Mouse (Mus musculus): ENCODE data around the gene Plcb3. TPM values are rescaled to one million over a fixed set of nuclear protein-coding genes. Genes with fewer than 3 reads are reported as not detected.

Plcb3 gene
- polyA plus RNA-seq, 1 experiment from 2014 or later, result 40.0 TPM

DNA sequence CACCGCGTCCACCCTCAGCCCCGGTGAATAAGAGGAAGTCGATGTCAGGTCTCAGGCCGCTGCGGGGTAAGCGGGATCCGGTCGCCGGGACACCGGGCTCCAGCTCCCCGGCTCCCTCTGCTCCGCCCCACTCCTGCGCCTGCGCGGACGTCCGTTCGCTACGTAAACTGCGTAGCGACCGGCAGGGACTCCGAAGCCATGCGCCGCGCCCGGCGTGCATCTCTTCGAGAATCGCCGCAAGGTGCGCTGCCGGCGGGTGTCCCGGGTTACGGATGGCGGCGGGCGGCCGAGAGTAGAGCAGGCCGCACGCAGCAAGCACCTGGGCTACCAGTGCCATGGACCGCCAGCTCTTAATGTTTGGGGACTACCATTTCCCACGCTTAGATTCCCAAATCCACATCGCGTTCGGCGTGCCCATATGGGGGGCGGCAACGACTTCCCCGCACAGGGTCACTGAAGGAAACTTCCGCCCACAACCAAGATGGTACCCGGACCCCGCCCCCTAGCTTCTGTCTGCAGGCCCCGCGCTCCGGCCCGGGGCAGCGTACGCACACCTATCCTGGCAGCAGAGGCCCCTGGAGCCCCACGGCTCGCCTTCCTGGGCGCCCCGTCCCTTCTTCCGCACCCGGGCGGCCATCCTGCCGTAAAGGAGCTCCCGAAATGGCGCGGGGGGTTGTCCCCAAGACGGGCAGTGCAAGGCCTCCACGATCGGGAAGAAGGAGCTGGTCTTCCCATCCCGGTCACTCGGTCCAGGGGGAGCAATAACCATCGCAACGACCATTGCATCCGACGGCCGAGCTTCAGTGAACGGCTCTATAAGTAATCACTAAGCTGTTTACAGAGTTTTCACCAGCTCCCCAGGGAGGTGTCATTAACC, 34.7 kb downstream of the Plcb3 start, which contains the start of gene Bad:
Gene Bad (plus strand): TSS at position 490 of the 877 bp plus-strand sequence.
- Histone ChIP-seq H3K27ac (peak within 1 kb of the TSS; percentile 90), H3K4me2 (replicated peaks) (peak within 1 kb of the TSS; percentile 98), H3K4me3 (peak within 1 kb of the TSS; percentile 70), H3K9ac (peak within 1 kb of the TSS; percentile 89), H3K36me3 (peaks cover 11% of the 10 kb centered on the region; the same call in 1 of the 2 replicates), H3K27me3 (peaks cover 7% of the 10 kb centered on the region; the same call in 1 of the 2 replicates), H3K4me1 (peaks cover 24% of the 10 kb centered on the region), H3K9me3 (no peaks in the 10 kb centered on the region)
- ATAC-seq (ENCODE audit: low FRiP score, low read depth), result peak; percentile 77
- under 1% methylated on average over 83 of the region's 83 CpGs for WGBS

DNA sequence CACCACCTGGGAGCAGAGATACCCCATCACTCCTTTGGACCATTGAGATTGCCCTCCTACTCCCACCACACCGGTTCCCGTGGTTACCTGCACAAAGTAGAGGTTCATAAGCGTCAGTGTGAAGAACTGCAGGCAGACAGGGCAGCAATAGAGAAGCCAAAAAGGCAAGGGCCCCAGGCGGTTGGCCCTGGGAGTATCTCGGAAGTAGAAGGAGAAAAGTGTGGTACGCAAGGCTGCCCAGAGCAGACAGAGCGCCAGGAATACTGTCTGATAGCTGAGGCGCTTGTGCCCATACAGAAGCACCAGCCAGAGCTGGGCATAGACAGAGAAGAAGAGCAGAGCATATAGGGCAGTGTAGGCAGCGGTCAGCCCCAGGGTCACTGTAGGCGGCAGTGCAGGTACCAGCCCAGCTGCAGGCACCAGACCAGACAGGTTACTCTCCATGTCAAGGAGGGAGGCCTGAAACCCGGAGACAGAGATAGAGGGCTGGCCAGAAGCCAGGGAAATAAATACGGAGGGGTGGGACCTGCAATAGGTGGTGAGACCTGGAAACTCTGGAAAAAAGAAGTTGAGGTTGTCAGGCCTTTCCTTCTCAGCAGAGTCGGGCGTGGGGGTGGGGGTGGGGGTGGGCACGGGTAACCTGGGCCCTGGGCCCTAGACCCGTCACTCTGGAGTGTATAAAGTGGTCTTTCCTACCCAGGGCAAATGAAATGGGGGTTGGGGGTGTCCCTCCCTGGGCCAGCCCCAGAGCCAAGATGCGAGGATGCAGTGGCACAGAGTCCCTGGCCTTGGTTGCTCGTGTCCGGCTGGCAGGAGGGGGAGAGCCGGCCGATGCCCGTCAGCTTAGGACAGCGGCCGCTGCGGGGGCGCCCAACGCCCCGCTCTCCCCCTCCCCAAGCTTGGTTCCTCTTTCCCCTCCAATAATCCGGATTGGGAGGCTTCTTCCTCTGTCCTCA, 35.6 kb downstream of the Plcb3 start:
- Histone ChIP-seq H3K4me3 (peak overlapping the region; percentile 70), H3K27ac (no peak overlapping the region), H3K4me1 (peaks cover 24% of the 10 kb centered on the region), H3K36me3 (peaks cover 5% of the 10 kb centered on the region; the same call in 1 of the 2 replicates), H3K9ac (peak overlapping the region; percentile 89), H3K27me3 (peaks cover 16% of the 10 kb centered on the region), H3K4me2 (replicated peaks) (peak overlapping the region; percentile 98), H3K9me3 (no peaks in the 10 kb centered on the region)
- 22% methylated on average over 28 of the region's 29 CpGs for WGBS
- ATAC-seq (ENCODE audit: low FRiP score, low read depth), result peak; percentile 2; the same call in 1 of the 2 replicates

DNA sequence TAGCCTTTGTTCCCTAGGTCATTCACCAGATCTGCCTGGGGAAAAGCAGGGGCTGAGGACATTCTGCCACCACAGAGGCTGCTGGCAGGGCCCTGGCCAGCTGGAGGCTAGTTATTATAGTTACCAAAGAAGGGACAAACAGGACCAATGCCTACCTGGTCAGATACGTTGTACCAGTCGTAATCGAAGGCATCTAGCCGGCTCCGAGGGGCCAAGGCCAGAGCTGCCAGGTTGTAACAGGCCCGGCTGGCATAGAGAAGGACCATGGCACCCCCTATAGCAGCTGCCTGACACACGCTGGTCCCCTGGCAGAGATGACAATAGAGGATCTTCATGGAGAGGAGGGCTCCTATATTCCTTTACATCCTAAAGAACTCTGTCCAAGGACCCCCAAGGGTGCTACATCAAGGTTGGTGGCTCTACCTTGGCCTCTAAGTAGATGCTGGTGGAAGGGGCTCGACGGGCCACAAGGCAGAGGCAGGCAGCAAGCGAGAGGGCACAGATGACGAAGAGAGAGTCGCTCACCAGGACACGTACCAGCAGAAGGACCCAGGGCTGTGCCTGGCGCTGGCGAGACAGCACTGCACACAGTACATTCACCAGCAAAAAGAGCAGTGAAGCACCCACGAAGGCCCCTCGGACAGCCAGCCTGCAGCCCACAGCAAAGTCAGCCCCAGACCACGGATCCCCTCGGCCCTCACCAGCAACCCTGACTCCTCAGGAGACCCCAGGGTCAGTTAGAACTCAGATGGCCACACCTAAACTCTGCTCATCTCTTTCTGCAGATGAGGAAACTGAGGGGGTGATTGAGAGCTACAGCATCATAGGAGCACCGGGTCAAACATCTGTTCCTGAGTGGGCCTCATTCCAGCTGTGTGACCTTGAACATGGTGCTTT, 36.9 kb downstream of the Plcb3 start:
- Histone ChIP-seq H3K4me3 (no peak overlapping the region), H3K9ac (no peak overlapping the region), H3K27me3 (peaks cover 29% of the 10 kb centered on the region), H3K36me3 (no peaks in the 10 kb centered on the region), H3K27ac (no peak overlapping the region), H3K4me2 (replicated peaks) (peak overlapping the region; percentile 98; the same call in 1 of the 2 replicates), H3K4me1 (peaks cover 24% of the 10 kb centered on the region), H3K9me3 (no peaks in the 10 kb centered on the region)
- 89% methylated on average over 20 of the region's 20 CpGs for WGBS
- ATAC-seq (ENCODE audit: low FRiP score, low read depth), result no peak

DNA sequence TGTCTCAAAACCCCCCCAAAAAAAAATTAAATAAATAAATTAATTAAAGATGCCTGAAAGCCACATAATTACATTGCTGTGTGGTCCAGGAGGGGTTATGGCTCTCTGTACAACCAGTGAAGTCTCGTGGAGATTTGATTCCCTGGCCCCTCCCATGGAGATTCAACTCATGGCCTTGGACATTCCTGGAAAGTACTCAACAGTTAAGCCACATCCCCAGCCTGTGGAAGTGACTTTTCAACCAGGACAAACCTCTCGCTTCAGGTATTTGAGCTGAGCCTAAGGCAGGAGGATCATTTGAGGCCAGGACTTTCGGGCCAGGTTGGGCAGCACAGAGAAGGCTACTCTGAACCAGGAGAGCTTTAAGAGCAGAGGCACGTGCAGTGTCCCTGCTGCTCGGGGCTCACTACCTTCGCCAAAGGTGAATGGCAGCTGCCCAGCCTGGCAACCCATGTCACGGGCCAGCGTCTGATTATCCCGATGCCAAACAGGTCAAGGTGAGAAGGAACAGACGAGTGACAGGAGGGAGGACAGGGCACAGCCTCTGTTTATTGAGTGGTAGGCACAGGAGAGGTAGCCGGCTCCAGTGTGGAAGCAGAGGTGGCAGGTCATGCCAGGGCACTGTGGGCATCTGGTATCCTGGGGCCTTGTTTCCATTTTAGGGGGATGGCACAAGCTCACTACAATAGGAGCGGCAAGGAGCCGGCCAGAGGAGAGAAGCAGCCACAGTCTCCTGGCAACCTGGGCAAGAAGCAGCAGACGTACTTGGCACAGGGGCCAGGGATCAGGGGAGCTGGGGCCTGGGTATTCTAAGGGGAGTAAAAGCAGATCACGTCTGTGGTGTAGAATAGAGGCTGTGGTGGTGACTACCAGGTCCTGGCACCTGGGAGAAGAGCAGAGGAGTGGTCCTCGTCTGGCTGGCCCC, 38.5 kb downstream of the Plcb3 start:
- Histone ChIP-seq H3K27ac (no peak overlapping the region), H3K4me3 (no peak overlapping the region), H3K4me1 (peaks cover 28% of the 10 kb centered on the region), H3K36me3 (no peaks in the 10 kb centered on the region), H3K9me3 (no peaks in the 10 kb centered on the region), H3K27me3 (peaks cover 44% of the 10 kb centered on the region), H3K9ac (no peak overlapping the region), H3K4me2 (replicated peaks) (no peak overlapping the region)
- ATAC-seq (ENCODE audit: low FRiP score, low read depth), result no peak
- WGBS, result 78% methylated on average over 16 of the region's 16 CpGs

DNA sequence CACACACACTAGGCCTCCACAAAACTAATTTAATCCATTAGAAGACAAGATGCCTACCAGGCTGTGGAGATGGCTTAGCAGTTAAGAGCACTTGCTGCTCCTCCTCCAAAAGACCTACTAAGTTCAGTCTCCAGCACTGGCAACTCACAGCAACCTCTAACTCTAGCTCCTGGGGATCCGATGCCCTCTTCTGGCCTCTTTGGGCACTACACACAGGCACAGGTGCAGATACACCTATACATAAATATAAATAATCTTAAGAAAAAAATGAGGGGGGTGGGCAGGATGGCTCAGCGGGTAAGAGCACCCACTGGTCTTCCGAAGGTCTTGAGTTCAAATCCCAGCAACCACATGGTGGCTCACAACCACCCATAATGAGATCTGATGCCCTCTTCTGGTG, 40.0 kb downstream of the Plcb3 start:
- H3K27ac ChIP-seq, result no peak overlapping the region
- peaks cover 25% of the 10 kb centered on the region for H3K4me1 ChIP-seq
- H3K4me2 ChIP-seq (replicated peaks), result no peak overlapping the region
- H3K9me3 ChIP-seq, result no peaks in the 10 kb centered on the region
- no peak overlapping the region for H3K4me3 ChIP-seq
- ATAC-seq (ENCODE audit: low FRiP score, low read depth), result no peak
- H3K36me3 ChIP-seq, result no peaks in the 10 kb centered on the region
- no peak overlapping the region for H3K9ac ChIP-seq
- H3K27me3 ChIP-seq, result peaks cover 59% of the 10 kb centered on the region
- 15% methylated on average over 3 of the region's 3 CpGs for WGBS

DNA sequence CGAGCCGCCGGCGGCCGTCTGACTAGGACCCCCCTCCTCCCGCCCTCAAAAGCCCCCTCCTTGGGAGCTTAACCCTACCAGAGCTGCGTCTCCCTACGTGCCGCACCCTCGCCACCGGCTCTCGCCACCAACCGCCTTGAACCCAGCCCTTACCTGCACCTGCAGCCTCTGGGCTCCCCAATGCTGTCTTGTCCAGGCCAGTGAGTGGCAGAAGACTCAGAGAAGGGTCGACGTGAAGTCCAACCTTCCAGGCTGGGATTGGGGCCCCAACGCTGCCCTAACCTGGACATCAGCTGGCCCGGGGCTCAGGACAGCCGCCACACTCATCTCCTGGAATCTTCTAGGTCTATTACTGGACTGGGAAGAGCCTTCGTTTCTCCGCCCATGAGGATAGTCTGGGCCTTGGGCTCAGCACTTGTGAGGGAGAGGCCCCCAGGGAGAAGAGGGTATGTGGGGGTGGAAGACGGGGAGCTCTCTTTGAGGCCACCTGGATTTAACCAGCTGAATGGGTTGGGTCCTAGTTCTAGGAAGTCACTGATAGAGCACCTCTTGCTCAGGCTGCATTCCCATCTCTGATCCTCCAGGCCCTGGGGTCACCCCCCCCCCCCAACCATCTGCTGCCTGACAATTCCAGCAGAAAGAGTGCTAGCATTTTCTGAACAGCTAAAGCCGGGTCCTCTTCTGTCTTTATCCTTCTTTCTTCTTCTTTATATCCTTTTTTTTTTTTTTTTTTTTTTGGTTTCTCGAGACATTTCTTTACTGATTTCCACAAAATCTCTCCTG, 41.9 kb downstream of the Plcb3 start, which contains the start of gene Kcnk4:
Gene Kcnk4 (minus strand): TSS at position 321 of the 783 bp plus-strand sequence.
- no peaks in the 10 kb centered on the region for H3K36me3 ChIP-seq
- peaks cover 77% of the 10 kb centered on the region for H3K27me3 ChIP-seq
- H3K4me1 ChIP-seq, result peaks cover 11% of the 10 kb centered on the region
- no peak within 1 kb of the TSS for H3K27ac ChIP-seq
- H3K4me3 ChIP-seq, result peak within 1 kb of the TSS; percentile 44
- no peak for ATAC-seq (ENCODE audit: low FRiP score, low read depth)
- peak within 1 kb of the TSS; percentile 58 for H3K9ac ChIP-seq
- H3K9me3 ChIP-seq, result no peaks in the 10 kb centered on the region
- WGBS, result 12% methylated on average over 23 of the region's 23 CpGs
- peak within 1 kb of the TSS; percentile 73 for H3K4me2 ChIP-seq (replicated peaks)

DNA sequence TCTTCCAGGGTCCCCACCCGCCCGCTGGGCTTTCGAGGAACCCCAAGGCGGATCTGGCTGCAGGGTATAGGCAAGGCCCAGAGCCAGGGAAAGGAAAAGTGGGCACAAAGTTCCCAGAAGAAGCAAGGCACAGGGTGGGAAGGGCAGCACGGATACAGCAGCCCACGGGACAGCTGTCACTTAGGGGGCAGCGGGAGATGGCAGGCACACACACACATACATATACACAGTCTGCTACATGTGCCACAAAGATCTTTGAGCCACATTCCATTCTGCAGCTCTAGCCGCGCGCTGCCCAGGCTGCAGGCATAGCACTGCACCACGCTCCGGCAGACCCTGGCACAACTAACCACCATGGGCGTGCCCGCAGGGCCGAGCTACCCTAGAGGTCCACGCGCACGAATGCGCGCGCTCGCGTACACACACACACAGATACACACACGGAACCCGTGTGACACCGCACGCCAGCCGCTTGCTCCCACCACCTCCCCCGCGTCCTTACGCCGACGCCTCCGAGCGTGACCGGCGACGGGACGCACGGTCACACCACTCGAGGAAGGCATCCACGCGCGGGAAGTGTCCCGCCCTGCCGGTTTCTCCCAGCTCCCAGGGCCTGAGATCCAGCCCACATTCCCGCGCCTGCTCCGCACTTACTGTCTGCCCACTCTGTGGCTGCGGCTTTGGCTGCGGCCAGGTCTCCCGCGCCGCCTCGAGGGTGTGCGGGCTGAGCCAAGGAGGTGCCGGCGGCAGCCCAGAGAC, 42.7 kb downstream of the Plcb3 start:
- H3K27ac ChIP-seq, result no peak overlapping the region
- H3K27me3 ChIP-seq, result peaks cover 85% of the 10 kb centered on the region
- H3K4me2 ChIP-seq (replicated peaks), result peak overlapping the region; percentile 73
- peak overlapping the region; percentile 44 for H3K4me3 ChIP-seq
- peak; percentile 34; the same call in 1 of the 2 replicates for ATAC-seq (ENCODE audit: low FRiP score, low read depth)
- WGBS, result 5% methylated on average over 58 of the region's 58 CpGs
- peak overlapping the region; percentile 58 for H3K9ac ChIP-seq
- peaks cover 11% of the 10 kb centered on the region for H3K4me1 ChIP-seq
- no peaks in the 10 kb centered on the region for H3K9me3 ChIP-seq
- H3K36me3 ChIP-seq, result no peaks in the 10 kb centered on the region

DNA sequence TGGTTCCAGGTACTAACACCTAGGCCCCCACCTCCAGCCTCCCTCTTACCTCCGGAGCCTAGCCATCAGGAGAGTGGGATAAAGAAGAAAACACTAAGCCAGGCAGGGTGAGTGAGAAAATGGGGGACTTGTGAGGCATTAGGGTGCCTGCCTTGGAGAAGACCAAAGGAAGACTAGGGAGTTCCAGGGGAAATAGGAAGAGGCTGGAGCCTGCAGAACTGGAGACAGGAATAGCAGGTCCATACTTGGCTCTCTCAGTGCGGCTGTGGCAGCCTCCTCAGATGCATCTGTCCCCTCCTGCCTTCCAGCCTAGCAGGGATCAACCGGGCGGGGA, 43.2 kb downstream of the Plcb3 start:
- ATAC-seq (ENCODE audit: low FRiP score, low read depth), result no peak
- Histone ChIP-seq H3K4me2 (replicated peaks) (peak overlapping the region; percentile 73), H3K27ac (no peak overlapping the region)

DNA sequence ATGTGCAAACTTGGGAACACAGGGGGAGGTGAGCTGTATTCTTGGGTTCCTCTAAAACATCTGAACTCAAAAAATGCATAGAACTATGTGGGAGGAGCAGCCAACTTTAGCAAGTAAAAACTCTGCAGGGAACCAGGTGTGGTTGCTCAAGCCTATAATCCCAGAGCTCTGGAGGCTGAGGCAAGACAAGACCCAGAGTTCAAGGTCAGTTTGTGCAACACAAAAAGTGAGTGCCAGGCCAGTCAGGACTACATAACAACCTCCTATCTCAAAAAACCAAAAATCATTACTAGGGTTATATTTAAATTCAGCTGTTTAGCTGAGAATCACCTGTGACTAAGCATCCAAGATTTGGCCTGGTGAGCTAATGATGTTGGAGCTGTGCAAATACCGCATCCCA, 44.3 kb downstream of the Plcb3 start:
- H3K9me3 ChIP-seq, result no peaks in the 10 kb centered on the region
- peaks cover 96% of the 10 kb centered on the region for H3K27me3 ChIP-seq
- H3K4me3 ChIP-seq, result no peak overlapping the region
- H3K4me2 ChIP-seq (replicated peaks), result no peak overlapping the region
- 58% methylated on average over 1 of the region's 1 CpGs for WGBS
- H3K27ac ChIP-seq, result no peak overlapping the region
- peaks cover 14% of the 10 kb centered on the region for H3K4me1 ChIP-seq
- H3K9ac ChIP-seq, result no peak overlapping the region
- no peak for ATAC-seq (ENCODE audit: low FRiP score, low read depth)
- no peaks in the 10 kb centered on the region for H3K36me3 ChIP-seq

More for the DNA sequence above, 43.2 kb downstream of the Plcb3 start:
- Histone ChIP-seq H3K9ac (no peak overlapping the region), H3K27me3 (peaks cover 90% of the 10 kb centered on the region), H3K4me3 (peak overlapping the region; percentile 44; the same call in 1 of the 2 replicates), H3K9me3 (no peaks in the 10 kb centered on the region), H3K36me3 (no peaks in the 10 kb centered on the region), H3K4me1 (peaks cover 11% of the 10 kb centered on the region)
- 14% methylated on average over 4 of the region's 4 CpGs for WGBS

Data from limb, embryonic 13.5 days (tissue).